Mouse (Mus musculus) kidney, adult 18-20 months (tissue): Measurements from ENCODE around the gene Ccdc14.
A peak's percentile ranks its signal among the peaks of the same experiment; 100 is the strongest.
"Not testable (repeated sequence)": the region's sequence is repeated elsewhere in the genome, so short reads cannot be mapped to it uniquely, and the experiment has no call there.

Source experiments
- DNase-seq: peaks from one replicate; pipeline ENCODE4 v3.0.0; 2021

Ccdc14 gene

DNA sequence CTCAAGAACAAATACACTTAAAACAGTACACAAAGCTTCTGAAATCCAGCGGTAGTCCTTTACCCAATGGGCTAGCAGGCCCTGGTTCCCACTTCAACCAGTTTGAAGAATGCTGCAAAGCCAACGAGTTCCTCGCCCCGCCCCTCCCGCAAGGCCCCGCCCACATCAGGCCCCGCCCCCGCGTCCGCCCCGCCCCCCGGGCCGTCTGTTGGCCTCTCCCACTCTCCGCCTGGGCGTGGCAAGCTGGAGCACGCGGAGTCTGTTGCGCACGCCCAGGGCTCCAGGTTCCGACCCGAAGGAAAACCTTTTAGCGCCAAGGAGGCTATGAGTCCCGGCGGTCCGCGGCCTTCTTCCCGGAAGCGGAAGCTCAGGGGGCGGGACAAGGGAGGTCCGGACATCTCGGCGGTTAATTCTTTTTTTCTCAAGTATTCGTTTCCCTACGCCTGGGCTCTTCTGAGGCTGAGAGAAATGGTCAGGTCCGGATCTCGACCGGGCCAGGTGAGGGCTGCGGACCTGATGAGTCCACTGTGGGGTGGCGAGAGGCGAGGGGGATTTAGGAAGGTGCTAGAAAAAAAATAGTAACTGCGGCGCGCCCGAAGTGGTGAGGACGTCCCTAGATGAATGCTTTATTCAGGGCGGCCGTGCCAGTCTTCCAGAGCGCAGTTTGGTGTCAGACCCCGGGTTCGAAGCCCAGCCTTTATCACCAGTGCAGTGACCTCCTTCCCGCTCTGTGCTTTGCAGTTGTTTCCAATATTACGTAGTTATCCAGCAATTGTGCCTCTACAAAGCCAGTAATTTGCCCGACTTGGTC is at the start of gene Ccdc14:
Gene Ccdc14, plus strand, starts transcription at position 283 of the 811 bp plus-strand sequence.
- peak; percentile 89 for DNase-seq

DNA sequence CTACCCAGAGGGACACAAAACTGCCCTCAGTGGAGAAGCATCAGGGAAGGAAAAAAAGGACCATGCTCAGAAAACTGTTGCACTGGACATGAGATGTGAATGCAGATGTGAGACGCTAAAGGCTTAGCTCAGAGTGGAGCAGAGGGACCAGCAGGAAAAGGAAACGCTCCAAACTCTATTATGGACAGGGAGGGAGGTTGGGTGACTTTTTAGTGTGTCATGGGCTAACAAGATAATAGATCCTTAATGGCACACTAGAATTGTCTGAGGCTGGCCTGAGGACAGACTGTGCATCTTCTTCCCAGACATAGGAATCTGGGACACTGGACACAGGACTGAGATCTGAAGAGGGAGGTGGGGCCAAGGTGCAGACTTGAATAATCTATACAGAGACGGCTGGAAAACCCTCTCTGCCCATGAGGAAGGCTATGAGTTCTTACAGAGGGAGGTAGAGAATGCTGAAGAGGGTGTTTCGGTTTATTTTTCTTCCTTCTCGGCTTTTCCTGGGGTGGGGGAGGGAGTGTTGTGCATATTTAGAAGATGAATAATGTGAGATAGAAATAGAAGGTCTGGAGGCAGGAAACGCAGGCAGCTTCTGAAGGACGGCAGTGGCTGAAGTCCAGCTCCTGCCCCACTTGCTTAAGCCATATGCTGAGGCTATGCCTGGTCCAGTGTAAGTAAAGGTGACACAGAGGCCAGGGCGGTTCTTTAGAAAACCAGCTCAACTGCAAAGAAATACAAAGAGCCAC is 46.7 kb upstream of the Ccdc14 start:
- no peak for DNase-seq

DNA sequence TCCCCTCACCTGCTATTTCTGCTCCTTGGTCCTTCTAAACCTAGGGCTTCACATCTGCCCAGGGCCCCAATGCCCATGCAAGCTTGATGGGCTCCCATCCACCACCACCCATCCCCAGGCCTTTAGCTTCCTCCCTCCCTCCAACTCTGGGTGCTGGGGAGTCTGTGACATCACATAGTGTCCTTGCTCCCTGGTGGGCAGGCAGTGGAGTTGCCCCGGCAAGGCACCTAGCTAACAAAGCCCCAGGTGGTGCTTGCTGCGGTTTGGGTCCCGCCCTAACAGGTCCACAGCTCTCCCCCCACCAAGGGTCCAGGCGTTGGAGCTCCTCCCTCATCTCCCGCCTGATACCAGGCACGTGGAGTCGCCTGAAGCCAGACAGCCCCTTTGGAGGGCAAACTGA is 40.8 kb upstream of the Ccdc14 start, which contains the start of gene Ropn1:
Gene Ropn1, plus strand, starts transcription at position 301 of the 400 bp plus-strand sequence.
- no peak for DNase-seq

DNA sequence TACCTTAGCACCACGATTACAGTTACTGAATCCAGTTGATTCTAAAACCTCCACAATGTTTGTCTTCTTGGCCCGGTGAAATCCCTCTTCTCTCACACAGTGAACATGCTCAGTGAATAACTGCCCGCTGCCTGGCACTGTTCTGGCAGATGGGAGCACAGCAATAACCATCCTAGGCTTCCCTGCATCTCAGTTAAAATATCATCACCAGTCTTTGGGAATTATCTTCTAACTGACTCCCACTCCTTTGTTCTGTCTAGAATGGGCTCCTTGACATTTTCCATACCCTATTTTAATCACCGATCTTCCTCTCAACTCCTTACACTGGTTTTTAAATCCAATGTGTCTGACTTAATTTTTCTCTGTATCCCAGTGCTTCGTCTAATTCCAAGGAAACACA is 37.4 kb upstream of the Ccdc14 start:
- no peak for DNase-seq

DNA sequence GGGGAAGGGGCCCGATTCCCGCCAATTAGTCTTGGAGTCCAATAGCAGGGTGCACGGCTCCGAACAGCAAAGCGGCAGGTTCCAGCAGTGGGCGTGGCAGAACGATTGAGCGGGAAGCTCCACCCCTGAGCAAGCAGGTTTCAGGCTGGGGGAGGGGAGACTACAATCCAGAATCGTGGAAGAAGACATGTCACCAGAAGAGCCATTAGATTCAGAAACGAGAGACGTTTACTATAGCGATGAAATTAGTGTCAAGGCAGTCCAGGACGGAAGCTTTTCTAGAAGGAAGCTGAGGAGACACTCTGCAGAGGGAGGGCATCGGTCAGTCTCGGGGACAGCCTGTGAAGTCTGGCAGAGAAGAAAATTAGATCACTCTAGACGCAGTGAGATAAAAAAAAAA is 32.9 kb upstream of the Ccdc14 start:
- peak; percentile 10 for DNase-seq

DNA sequence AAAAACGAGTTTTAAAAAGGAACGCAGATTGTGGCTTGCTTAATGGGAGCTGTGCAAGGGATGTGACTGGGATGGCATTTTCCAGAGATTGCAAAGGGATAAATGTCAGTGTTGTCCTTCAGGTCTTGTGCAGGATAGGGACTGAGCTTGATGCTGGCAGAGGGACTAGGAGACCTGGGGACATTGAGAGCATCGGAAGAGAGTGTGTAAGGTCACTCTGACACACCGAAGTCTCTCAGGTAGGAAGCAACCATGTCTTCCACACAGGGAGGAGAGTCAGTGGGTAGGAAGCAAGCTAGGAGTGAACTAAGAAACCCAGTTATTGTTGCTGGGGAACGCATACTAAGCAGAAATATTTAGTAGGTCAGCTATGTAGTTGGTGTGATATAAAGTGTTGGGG is 32.4 kb upstream of the Ccdc14 start:
- DNase-seq, result no peak

DNA sequence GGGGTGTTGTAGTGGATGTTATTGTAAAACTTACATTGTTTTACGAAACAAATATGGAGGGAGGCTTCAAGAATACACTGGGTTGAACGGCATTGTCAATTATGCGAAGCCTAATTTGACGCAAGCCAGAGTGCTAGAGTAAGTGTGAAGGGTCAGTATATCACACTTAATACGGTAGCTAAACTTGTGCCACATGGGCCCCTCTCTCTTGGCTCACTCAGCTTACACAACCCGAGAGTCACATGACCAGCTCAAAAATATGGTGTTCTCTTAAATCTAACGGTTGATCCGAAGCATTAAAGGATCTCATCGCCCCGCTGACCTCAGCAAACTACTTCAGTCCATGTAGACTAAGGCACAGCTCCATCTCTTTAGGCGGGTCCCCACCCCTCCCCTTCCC is 32.0 kb upstream of the Ccdc14 start:
- no peak for DNase-seq

DNA sequence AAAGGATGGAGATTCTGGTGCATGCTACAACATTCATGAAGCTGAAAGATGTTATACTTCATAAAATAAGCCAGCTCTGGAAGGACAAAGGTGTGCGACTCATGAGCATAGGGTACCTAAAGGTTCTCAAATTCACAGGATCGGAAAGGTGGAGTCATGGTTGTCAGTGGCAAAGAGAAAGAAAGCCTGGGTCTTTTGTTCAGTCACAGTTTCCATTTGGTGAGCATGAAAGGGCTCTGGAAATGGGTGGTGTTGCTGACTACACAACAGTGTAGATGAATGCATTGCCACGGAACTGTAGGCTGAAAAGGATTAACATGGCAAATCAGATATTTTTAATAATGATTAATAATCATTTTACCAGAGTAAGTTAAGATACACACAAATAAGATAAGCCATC is 25.9 kb upstream of the Ccdc14 start:
- no peak for DNase-seq

DNA sequence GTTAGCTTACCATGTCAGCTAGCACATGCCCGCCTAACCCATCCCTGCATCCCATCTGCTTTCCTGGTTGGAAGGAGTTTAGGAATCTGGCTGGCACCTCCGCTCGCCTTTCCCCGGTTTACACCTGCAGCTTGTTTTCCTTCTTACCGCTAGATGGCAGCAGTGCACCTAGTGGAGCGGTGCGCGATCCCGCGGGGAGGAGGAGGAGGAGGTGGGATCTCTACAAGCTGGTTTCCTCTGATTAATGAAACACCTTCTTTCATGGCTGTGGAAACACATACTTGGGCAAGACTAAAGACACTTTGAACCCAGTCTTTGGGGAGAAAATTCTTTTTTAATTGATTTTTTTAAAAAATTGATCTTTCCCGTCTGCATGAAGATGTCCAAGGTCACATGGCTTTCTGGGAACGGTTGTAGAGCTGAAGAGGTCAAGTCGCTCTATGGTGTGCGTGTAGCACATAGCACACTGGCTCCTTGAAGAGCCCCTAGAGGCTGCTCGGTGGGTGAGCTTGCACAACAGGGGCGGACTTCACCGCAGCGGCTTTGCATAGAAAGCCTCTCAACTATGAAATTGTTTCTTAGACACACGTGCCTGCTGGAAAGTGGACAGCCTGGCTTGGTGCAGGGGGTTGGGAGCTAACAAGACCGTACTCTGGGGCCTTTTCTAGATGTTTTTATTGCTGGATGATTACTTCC is 23.2 kb upstream of the Ccdc14 start:
- peak; percentile 67 for DNase-seq

DNA sequence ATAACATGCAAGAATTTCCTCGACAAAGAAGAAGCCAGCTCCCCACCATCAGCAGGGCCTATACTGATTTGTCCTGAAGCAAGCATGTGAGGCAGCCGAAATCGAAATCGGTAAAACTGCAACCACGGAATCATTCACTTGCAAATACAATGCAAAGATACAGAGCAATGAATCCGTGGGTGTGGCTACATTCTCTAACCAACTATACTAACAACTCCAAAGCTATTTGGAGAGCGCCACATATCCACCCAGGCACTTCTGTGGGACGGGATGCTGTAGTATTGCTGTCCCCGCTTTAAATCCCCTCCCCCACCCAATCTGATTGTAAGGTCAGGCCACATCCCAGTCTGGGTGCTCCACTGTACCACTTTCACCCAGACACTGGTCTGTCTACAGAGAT is 22.1 kb upstream of the Ccdc14 start:
- DNase-seq, result no peak

DNA sequence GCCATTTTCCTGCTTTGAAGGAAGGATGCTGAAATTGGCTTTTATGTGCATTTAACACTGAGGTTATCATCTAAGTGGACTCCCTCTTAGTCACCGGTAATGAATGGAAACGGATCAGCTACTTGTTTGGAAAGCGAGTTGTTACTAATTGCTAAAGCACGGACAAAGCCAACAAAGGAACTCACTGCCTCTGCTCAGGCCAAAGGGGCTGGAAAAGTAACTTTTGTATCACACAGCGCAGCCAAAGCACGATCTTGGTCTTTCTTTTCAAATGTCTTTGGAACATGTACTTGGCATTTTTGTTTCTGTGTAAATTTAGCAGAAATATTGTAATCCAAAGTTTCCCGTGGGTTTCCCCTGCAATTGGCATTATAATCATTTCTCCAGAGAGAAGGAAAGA is 18.4 kb upstream of the Ccdc14 start:
- no peak for DNase-seq

DNA sequence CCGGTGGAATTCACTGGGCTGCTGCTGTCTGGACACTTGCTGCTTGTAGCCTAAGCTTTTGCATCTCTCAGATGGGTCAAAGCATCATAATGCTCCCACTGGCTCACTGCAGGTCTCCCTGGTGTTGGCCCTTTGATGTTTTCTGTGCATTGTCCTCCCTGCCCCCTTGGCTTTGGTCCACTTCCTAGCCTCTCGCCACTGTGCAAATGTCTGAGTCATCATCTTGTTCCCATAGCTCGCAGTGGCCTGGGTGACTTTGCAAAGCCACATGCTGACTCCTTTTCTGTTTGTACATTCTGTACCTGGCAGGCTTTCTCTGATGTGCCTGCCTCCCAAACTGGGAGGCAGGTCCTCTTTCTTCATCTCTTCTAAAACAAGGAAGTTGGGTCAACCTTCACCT is 17.6 kb upstream of the Ccdc14 start:
- DNase-seq, result no peak

DNA sequence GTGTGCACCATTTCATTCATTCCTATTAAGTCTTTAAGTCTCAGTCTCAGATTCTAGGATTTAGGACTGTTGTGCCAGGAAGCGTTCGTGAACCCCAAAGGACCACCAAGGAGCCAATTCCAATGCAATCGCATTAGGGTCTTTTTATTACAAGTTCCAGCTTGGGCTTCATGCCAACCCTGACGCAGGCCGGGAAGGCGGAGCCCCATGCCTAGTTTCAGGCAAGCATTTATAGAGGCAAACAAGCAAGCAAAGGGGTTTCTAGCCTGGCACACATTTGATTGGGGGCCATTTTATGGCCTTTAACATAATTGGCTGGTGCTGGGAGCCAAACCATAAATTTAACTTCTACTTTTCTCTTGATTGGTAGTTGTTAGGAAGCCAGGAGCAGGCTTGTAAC is 16.1 kb upstream of the Ccdc14 start:
- no peak for DNase-seq

DNA sequence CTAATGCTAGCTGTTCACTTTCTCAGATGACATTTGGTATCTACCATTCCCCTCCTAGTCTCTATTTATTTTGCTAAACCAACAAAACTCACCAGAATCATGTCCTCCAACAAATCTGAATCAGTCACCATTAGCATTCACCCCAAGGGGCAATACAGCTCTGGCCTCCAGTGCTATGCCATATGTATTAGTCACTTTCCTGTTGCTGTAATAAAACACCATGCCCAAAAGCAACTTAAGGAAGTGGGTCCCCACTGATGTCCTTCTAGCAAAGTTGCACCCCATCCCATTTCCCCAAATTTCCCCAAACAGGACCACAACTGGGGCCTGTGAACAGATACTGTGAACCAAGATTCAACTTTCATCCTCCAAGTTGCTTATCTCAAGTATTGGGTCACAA is 8.6 kb upstream of the Ccdc14 start:
- no peak for DNase-seq

DNA sequence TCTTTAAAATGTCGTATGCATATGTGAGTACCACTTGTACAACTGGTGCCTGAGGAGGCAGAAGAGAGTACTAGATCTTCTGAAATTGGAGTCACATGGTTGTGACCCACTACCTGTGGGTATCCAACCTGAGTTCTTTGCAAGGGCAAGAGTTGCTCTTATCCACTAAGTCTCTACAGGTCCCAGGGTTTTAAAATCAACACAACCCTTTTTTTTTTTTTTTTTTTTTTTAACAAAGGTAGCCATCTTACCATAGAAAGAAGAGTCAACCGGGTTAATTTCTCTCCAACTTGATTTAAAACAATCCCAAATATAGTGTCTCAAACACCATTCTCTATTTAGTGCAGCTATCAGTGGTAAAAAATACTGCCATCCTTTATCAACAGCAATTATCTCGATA is 537 bp upstream of the Ccdc14 start:
- no peak for DNase-seq

DNA sequence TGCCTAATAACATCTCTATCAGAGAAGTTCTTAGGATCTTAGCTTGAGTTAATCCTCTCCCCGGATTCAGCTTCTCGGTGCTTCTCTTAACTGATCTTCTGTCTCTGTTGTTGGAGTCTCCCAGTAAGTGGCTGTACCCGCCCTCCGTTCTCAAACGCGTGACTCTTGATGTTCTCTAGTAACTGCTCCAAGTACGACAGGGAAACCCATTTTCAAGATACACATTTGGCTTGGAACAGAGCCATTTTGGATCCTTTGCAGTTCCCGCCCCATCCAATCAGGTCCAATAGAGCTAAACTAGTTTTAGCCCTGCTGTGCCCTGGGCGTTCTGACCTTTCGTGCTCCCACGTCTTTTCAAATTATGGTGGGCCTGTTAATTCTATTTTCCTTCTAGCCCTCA is 740 bp downstream of the Ccdc14 start:
- peak; percentile 7 for DNase-seq

DNA sequence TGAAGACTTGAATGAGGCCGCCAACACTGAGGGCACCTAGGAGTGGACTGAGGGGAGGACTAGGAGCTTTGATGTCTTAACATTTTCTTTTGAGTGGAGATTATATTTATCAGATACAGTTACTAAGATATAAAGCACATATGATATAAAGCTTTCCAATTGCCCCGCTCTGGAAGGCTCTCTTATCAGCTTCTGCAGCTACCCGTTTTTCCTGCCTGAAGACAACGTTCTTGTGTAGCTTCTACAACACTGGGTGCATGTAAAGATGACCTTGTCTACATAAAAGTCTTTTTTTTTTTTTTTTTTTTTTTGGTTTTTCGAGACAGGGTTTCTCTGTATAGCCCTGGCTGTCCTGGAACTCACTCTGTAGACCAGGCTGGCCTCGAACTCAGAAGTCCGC is 4.1 kb downstream of the Ccdc14 start:
- DNase-seq, result no peak

DNA sequence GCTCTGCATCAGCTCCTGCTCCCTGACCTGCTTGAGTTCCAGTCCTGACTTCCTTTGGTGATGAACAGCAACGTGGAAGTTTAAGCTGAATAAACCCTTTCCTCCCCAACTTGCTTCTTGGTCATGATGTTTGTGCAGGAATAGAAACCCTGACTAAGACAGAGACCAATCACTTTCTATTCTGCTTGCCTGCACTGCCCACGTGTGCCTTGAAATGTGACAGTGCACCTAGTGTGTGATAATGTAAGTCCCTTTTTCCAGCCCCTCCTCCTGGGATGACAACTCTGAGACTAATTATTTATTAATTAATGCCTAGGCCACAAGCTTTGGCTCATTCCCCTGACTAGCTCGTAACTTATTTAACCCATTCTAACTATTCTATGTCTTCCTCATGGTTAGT is 8.3 kb downstream of the Ccdc14 start:
- not testable (repeated sequence) for DNase-seq

DNA sequence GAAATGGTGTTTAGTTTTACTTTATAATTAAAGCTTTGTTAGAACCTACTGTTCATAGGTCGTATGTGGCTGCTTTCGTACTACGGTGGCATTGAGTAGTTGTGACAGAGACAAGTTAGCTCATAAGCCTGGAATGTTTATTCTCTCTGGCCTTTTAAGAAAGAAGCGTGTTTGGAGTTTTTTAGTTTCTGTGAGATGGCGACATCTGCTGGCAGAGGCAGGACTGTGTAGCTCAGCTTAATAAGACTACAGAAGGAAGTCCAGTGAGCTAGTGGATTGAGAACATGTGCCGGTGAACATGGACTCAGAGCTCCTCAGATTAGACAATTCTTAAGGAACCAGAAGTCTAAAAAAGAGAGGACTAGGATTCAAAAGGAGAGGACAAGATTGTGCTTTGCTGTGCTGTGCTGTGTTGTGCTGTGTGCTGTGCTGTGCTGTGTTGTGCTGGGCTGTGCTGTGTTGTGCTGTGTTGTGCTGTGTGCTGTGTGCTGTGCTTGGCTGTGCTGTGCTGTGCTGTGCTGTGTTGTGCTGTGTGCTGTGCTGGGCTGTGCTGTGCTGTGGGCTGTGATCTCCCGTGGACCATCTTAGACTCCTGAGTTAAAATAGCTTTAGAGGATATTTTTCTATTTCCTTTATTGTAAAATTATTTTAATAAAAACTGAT is 9.9 kb downstream of the Ccdc14 start:
- peak; percentile 78 for DNase-seq

DNA sequence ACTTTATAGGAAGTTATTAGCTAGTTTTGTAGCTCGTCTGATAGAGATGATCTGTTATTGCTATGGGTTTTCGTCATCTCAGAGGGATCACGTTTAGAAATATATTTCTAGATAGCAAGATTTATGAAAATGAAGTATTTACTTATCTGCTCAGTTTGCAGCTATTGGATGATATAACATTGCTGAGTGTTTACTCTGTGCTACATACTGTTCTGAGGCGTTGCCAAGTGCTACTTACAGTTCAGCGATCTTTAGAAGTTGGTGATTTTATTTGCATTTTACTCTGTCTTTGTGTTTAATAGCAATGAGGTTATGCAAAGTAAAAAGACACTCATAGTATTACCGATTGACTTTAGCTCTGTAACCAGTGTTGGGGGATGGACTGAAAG is 10.4 kb downstream of the Ccdc14 start:
- DNase-seq, result no peak

DNA sequence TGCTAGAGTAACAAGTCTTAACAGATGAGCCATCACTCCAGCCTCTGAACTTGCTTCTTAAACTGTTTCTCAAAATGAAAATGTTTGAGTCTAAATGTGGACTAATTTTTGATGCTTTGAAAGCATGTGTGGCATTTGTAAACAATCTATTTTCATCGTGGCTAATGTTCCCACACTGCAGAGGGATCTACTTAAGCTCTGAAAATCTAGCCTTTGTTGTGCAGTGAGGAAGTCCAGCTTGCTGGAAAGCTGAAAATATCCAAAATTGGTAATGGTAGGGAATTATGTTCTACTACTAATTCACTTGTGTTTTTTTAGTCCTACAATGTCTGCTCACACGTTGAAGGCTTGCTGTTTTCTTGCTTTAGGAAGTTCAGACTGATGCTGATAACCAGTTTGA is 15.6 kb downstream of the Ccdc14 start:
- DNase-seq, result no peak

DNA sequence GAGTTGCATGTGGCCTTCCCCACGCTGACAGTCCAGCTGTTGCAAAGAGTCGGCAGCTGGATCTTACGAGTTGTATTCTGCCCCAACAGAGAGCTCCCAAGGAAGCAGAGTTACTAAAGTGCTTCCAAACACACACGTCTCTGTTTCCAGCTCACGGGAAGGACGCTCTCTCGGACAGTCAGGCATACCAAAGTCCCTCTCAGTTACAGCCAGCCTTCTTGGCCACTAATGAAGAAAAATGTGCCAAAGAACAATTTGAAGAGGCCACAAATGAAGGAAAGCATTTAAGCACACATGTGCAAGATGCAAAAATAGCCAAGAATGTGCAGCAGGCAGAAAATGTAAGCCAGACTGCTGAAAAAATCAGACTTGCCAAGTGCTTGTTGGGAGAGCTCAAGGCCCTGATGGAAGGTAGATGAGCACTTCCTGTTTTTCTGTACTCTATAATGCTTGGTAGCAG is 16.1 kb downstream of the Ccdc14 start:
- no peak for DNase-seq

DNA sequence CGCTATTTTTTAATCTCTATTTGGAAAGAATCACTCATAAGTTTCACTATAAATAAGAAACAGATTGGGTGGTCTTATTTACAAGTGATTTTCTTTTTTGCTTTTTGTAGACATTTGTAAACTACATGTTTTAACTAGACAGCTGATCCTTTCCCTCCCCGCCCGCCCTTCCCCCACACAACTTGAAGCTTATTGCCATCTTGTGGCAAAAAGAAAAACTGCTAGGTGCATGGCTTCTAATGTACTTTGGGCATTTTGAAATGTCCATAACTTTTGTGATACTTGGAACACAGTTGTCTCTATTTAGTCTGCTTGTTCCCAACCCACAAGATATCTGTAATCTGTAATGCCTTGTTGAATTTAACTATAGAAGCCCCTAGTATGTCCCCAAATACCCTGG is 21.1 kb downstream of the Ccdc14 start:
- no peak for DNase-seq
